Mouse (Mus musculus) kidney, adult 2 months (tissue): ENCODE results near the gene Cntnap2.

Experiments
- CTCF ChIP-seq: fragments of 200-500 bp; conservative IDR thresholded peaks from 2 replicates; pipeline ENCODE4 v1.5.1; 2011; ENCODE audit warnings: low read depth, mild to moderate bottlenecking, control low read depth, low read length, moderate library complexity, mixed read lengths; ENCODE audit not compliant: insufficient read depth, insufficient read length
- POLR2A ChIP-seq: fragments of 200-500 bp; IDR thresholded peaks from one replicate; pipeline ENCODE4 v1.6.1; 2011; ENCODE audit warnings: low read depth, low read length, control low read depth

DNA sequence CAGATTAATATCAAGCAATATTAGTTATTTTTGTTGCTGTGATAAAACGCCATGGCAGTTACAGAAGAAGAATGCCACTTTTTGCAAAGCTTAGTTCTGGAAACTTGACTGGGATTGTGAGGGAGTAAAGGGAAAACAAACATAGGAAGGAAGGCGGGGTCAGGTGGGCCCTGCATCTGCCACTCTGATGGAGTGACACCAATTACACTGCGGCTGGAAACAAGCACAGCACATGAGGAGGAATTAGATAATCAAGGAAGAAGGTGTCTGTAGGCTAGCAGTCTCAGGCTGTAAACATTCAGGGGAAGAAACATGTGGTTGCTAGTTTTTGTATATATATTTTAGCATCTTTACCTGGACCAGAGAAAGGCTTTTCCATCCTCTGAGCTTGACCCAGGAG, 2233.3 kb downstream of the Cntnap2 start:
- TF ChIP-seq POLR2A (no peak), CTCF (no peak)
